Mouse (Mus musculus): ENCODE measurements around the gene Sh3gl3. TPM values are rescaled to one million over a fixed set of nuclear protein-coding genes. Genes with fewer than 3 reads are reported as not detected.

Sh3gl3 gene
- polyA plus RNA-seq, 1 experiment from 2014 or later: 44.8 TPM

DNA sequence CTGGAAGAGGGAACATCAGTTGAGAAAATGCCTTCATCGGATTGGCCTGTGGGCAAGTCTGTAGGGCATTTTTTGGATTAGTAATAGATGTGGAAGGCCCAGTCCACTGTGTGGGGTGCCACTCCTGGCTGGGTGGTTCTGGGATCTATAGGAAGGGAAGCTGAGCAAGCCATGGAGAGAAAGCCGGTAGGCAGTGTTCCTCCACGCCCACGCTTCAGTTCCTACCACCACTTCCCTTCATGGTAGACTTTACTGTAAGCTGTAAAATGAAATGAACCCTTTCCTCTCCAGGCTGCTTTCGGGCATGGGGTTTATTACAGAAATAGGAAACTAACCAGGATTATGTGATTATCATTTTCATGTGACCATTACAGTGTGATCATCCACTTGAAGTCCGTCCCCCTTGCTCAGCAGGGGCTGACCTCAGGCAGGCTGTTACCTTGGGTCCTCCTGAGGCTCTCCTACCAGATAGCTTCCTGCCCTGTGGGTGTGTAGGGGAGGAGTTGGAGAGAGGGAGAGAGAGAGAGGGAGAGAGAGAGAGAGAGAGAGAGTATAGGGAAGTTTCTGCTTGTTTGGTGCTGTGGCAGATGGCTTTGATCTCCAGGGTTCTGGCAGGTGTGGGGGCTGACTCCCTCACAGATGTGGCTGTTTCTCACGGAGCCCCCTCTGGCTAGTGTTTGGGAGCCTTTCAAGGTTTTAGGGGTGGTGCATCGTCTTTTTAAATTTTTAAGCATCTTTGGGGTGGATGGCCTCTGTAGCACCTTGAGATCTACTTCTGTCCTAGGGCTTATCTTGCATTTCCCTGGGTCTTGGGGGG is 67.0 kb downstream of the Sh3gl3 start:
- no peaks in the 10 kb centered on the region for H3K4me1 ChIP-seq (replicated peaks)
- H3K4me3 ChIP-seq (replicated peaks): no peak overlapping the region
- H3K4me2 ChIP-seq (replicated peaks): no peak overlapping the region
- H3K9ac ChIP-seq (replicated peaks): no peak overlapping the region
- no peaks in the 10 kb centered on the region for H3K36me3 ChIP-seq
- H3K27ac ChIP-seq: no peak overlapping the region
- ATAC-seq: no peak
- no peaks in the 10 kb centered on the region for H3K9me3 ChIP-seq
- 81% methylated on average over 8 of the region's 8 CpGs for WGBS
- H3K27me3 ChIP-seq: no peaks in the 10 kb centered on the region

DNA sequence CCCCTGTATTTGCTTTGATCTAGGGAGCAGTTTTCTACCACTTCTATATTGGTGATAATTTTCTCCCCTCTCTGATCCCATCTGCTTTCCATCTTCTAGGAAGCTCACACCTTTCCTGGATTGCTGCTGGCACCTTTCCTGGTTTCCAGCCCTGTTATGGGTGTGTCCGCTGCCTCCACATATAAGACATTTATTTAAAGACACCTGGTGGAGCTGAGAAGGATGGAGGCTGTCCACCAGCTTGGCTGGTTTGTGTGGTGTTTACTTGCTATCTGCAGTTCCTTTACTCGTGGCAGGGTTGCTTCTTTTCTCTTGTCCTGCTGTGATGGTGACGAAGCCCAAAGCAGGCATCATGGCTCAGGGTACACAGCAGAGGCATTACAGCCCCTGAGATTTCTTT is 71.1 kb downstream of the Sh3gl3 start:
- WGBS: 77% methylated on average over 3 of the region's 3 CpGs
- Histone ChIP-seq H3K4me3 (replicated peaks) (no peak overlapping the region), H3K4me2 (replicated peaks) (no peak overlapping the region), H3K4me1 (replicated peaks) (peaks cover 7% of the 10 kb centered on the region; the same call in 1 of the 2 replicates), H3K36me3 (no peaks in the 10 kb centered on the region), H3K9me3 (no peaks in the 10 kb centered on the region), H3K9ac (replicated peaks) (no peak overlapping the region), H3K27me3 (no peaks in the 10 kb centered on the region), H3K27ac (no peak overlapping the region)
- no peak for ATAC-seq

DNA sequence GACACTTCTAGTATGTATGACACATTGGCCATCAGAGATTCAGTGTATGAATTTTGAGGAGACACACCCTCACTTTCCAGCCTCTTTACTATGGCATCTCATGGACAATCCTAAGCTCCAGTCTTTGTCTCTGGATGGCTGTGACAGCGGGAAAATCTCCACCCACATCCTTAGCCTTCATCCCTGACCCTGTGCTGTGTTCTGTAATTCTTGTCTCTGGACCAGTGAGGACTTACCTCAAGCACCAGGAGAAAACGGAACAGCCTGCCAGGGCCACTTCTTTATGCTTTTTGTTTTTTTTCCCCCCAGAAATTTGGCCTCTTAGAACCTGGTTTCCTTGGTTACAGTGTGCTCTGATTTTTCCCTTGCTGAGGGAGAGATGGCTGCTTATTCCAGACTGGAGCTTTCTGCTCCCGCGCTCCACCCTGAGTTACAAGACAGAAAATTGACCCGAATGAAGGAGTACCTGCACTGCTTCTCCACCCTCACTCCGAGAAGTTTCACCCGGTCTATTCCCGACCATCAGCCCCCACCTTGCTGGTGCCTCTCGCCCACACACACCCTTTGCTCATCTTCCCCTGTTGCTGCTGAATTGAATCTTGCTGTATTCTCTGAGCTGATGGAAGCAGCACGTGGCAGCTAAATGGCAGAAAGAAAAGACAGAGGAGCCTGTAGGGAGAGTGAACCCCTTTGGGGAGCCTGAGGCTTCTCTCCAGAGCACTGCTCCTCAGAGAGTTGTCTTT is 75.5 kb downstream of the Sh3gl3 start:
- H3K9ac ChIP-seq (replicated peaks): no peak overlapping the region
- no peak overlapping the region for H3K4me3 ChIP-seq (replicated peaks)
- peaks cover 7% of the 10 kb centered on the region; the same call in 1 of the 2 replicates for H3K4me1 ChIP-seq (replicated peaks)
- no peaks in the 10 kb centered on the region for H3K27me3 ChIP-seq
- no peak overlapping the region; the same call in 1 of the 2 replicates for H3K27ac ChIP-seq
- H3K36me3 ChIP-seq: no peaks in the 10 kb centered on the region
- 72% methylated on average over 10 of the region's 10 CpGs for WGBS
- no peak overlapping the region for H3K4me2 ChIP-seq (replicated peaks)
- no peak for ATAC-seq
- no peaks in the 10 kb centered on the region for H3K9me3 ChIP-seq

DNA sequence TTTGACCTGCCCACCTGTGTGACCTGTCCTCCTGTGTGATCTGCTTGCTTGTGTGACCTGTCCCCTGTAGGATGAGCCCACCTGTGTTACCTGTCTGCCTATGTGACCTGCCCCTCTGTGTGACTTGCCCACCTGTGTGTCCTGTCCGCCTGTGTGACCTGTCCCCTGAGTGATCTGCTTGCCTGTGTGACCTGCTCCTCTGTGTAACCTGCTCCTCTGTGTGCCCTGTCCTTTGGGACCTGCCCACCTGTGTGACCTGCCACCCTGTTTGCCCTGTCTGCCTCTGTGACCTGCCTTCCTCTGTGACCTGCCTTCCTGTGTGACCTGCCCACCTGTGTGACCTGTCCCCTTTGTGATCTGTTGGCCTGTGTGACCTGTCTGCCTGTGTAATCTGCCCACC is 79.7 kb downstream of the Sh3gl3 start:
- H3K9ac ChIP-seq (replicated peaks): no peak overlapping the region
- H3K27ac ChIP-seq: no peak overlapping the region
- H3K4me2 ChIP-seq (replicated peaks): no peak overlapping the region
- no peak for ATAC-seq
- H3K9me3 ChIP-seq: no peaks in the 10 kb centered on the region
- no peak overlapping the region for H3K4me3 ChIP-seq (replicated peaks)
- no peaks in the 10 kb centered on the region for H3K36me3 ChIP-seq
- H3K27me3 ChIP-seq: no peaks in the 10 kb centered on the region
- 75% methylated on average over 1 of the region's 1 CpGs for WGBS
- H3K4me1 ChIP-seq (replicated peaks): peaks cover 7% of the 10 kb centered on the region; the same call in 1 of the 2 replicates

DNA sequence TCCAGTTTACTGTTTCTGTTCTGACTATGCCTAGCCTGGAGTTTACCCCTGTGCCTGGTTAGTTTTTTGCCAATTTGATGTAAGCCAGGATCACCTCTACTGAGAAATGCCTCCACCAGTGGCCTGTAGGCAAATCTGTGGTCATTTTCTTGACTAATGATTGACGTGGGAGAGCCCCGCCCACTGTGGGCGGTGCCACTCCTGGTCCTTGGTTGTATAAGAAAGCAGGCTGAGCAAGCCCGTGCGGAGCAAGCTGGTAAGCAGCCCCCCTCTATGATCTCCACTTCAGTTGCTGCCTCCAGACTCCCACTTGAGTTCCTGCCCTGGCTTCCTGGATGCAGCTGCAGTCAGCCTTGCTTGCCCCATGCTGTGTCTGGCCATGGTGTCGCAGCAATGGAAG is 83.3 kb downstream of the Sh3gl3 start:
- Histone ChIP-seq H3K4me2 (replicated peaks) (no peak overlapping the region), H3K27me3 (no peaks in the 10 kb centered on the region), H3K9ac (replicated peaks) (no peak overlapping the region), H3K4me1 (replicated peaks) (no peaks in the 10 kb centered on the region), H3K9me3 (no peaks in the 10 kb centered on the region), H3K27ac (no peak overlapping the region), H3K4me3 (replicated peaks) (no peak overlapping the region), H3K36me3 (no peaks in the 10 kb centered on the region)
- ATAC-seq: no peak
- 73% methylated on average over 6 of the region's 6 CpGs for WGBS

DNA sequence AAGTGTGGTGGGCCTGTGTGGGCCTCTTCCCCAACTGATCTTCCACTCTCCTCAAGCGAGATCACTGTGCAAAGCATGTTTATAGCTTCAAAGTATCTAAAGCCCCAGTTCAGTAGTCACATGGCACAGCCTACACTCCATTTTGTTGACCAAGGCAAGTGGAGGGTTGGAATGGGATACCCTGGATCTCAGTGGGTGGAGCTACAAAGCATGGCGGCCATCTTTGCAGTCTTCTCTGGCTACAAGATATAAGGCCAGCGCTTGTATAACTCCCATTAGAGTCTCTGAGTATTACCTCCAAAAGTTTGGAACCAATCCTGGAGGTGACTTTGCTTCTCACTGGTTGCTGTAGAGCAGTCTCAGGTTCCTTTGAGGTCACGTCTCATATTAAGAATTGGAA is 83.9 kb downstream of the Sh3gl3 start:
- Histone ChIP-seq H3K4me1 (replicated peaks) (no peaks in the 10 kb centered on the region), H3K4me3 (replicated peaks) (no peak overlapping the region), H3K27me3 (no peaks in the 10 kb centered on the region), H3K9ac (replicated peaks) (no peak overlapping the region), H3K36me3 (no peaks in the 10 kb centered on the region), H3K4me2 (replicated peaks) (no peak overlapping the region), H3K27ac (no peak overlapping the region), H3K9me3 (no peaks in the 10 kb centered on the region)
- 96% methylated on average over 4 of the region's 4 CpGs for WGBS
- ATAC-seq: no peak

DNA sequence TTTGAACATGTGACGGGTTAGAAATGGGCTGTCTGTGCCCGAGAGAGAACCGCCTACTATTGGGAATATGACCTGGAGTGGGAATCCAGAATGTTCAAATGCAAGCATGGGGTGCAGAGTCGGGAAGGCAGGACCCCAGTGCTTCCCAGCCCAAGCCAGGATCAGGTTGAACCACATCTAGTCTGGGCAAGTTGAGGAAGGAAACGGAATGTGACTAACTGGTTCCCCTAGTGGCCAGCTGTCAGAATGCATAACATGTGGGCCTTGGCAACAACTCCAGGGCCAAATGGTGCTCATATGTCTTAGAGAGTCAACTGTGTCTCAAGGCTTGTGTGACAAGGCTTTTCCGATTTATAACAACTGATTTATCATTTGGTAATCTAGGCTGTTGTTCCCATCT is 86.6 kb downstream of the Sh3gl3 start:
- Histone ChIP-seq H3K9ac (replicated peaks) (no peak overlapping the region), H3K27ac (no peak overlapping the region), H3K4me3 (replicated peaks) (no peak overlapping the region), H3K4me2 (replicated peaks) (no peak overlapping the region), H3K4me1 (replicated peaks) (no peaks in the 10 kb centered on the region), H3K36me3 (no peaks in the 10 kb centered on the region), H3K9me3 (no peaks in the 10 kb centered on the region), H3K27me3 (no peaks in the 10 kb centered on the region)
- 75% methylated on average over 6 of the region's 6 CpGs for whole genome bisulfite sequencing
- ATAC-seq: no peak

DNA sequence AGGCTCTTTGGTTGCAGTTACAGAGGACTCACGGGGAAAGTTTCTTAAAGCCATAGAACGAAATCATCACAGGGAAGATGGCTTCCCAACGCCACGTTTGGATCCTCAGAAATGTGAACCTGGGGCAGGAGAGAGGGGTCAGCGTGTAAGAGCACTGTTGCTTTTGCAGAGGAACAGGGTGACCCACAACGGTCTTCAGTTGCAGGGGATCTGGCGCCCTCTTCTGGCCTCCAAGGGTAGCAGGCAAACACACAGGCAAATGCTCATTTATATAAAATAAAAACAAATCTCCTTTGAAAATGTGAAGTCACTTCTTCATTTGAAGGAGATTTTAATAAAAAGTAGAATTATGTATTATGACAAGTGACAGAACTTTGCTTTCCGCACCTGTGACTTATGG is 89.5 kb downstream of the Sh3gl3 start:
- Histone ChIP-seq H3K27me3 (no peaks in the 10 kb centered on the region), H3K4me3 (replicated peaks) (no peak overlapping the region), H3K9me3 (no peaks in the 10 kb centered on the region), H3K9ac (replicated peaks) (no peak overlapping the region), H3K4me2 (replicated peaks) (no peak overlapping the region), H3K36me3 (no peaks in the 10 kb centered on the region), H3K4me1 (replicated peaks) (no peaks in the 10 kb centered on the region), H3K27ac (no peak overlapping the region)
- WGBS: 19% methylated on average over 8 of the region's 8 CpGs
- ATAC-seq: no peak

DNA sequence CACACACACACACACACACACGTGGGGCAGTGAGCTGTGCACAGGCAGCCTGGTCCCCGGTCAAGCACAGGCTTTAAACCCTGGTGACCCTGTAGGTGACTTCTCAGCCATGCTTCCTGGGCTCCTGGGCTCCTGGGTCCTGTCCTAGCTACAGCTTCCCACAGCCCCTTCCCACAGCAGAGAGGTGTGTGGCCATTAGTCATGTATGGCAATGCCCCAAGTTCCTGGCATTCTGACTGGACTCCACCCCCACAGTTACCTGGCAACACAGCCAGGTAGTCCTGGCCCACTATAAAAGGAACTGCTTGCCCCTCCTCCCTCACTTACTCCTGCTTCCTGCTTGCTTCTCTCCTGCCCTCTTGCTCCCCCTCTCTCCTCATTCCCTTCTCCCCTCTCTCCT is 90.5 kb downstream of the Sh3gl3 start:
- WGBS: 89% methylated on average over 2 of the region's 2 CpGs
- H3K4me1 ChIP-seq (replicated peaks): no peaks in the 10 kb centered on the region
- H3K27ac ChIP-seq: no peak overlapping the region
- no peak overlapping the region for H3K4me2 ChIP-seq (replicated peaks)
- H3K9ac ChIP-seq (replicated peaks): no peak overlapping the region
- no peak for ATAC-seq
- H3K4me3 ChIP-seq (replicated peaks): no peak overlapping the region
- no peaks in the 10 kb centered on the region for H3K9me3 ChIP-seq
- no peaks in the 10 kb centered on the region for H3K27me3 ChIP-seq
- H3K36me3 ChIP-seq: no peaks in the 10 kb centered on the region

DNA sequence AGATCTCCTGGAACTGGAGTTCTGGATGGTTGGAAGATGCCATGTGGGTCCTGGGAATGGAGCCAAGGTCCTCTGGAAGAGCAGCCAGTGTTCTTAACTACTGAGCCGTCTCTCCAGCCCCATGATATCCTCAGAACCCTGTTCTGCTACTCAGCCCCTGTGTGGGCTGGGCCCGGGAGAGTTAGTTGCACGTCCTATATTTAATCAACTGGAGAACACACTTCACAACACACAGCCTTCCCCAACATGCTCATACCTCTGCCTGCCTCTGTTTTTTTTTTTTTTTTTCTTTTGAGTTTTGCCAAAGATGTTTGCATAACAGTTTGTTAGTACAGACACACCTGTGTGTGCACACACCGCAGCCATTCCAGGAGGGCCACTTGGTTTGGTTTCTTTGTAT is 91.7 kb downstream of the Sh3gl3 start:
- Histone ChIP-seq H3K36me3 (no peaks in the 10 kb centered on the region), H3K4me2 (replicated peaks) (no peak overlapping the region), H3K27me3 (no peaks in the 10 kb centered on the region), H3K4me1 (replicated peaks) (no peaks in the 10 kb centered on the region), H3K9me3 (no peaks in the 10 kb centered on the region), H3K27ac (no peak overlapping the region), H3K4me3 (replicated peaks) (no peak overlapping the region), H3K9ac (replicated peaks) (no peak overlapping the region)
- 84% methylated on average over 4 of the region's 4 CpGs for WGBS
- no peak for ATAC-seq

DNA sequence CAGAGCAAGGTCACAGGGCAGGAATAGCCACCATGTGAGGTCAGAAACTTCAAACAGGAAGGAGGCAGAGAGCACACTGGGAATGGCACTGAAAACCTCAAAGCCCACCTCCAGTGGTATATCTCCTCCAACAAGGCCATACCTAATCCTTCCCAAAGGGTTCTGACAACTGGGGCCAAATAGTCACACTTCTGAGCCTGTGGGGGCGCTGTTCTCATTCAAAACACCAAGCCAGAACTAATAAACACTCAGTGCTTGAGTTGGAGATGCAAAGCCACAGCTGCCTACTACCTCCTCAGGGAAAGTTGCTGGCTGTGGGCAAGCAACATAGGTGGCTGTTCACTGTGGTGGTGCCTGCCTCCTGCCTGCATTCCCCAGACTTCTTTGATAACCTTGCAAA is 96.3 kb downstream of the Sh3gl3 start:
- no peaks in the 10 kb centered on the region for H3K9me3 ChIP-seq
- WGBS: 5% methylated on average over 1 of the region's 1 CpGs
- no peaks in the 10 kb centered on the region for H3K27me3 ChIP-seq
- no peaks in the 10 kb centered on the region for H3K36me3 ChIP-seq
- no peak overlapping the region for H3K4me3 ChIP-seq (replicated peaks)
- no peak overlapping the region for H3K9ac ChIP-seq (replicated peaks)
- no peaks in the 10 kb centered on the region for H3K4me1 ChIP-seq (replicated peaks)
- H3K27ac ChIP-seq: no peak overlapping the region
- no peak for ATAC-seq
- no peak overlapping the region for H3K4me2 ChIP-seq (replicated peaks)

DNA sequence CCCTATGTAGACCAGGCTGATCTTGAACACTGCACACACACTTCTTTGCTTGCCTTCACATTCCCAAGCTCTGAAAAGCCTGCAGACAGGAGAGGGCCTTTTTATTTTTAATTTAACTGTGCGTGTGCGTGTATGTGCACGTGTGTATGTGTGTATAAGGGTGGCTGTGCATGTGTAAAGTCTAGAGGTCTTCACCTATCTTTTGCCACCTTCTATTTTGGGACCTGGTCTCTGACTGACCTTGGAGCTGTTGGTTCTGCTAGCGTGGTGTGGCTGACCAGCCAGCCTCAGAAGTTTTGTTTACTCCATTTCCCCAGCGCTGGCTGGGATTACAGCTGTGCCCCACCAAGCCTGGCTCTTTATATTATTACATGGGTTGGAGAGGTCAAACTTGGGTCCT is 98.1 kb downstream of the Sh3gl3 start:
- H3K4me1 ChIP-seq (replicated peaks): no peaks in the 10 kb centered on the region
- H3K9me3 ChIP-seq: no peaks in the 10 kb centered on the region
- no peak overlapping the region for H3K9ac ChIP-seq (replicated peaks)
- no peak overlapping the region for H3K4me2 ChIP-seq (replicated peaks)
- H3K4me3 ChIP-seq (replicated peaks): no peak overlapping the region
- H3K36me3 ChIP-seq: no peaks in the 10 kb centered on the region; the same call in 1 of the 2 replicates
- no peaks in the 10 kb centered on the region for H3K27me3 ChIP-seq
- WGBS: 87% methylated on average over 5 of the region's 5 CpGs
- H3K27ac ChIP-seq: no peak overlapping the region
- ATAC-seq: no peak
